Mouse (Mus musculus) lung, embryonic 16.5 days (tissue): ENCODE measurements around the gene Exoc1. TPM values are rescaled to one million over a fixed set of nuclear protein-coding genes. Genes with fewer than 3 reads are reported as not detected.

Experiments
- ATAC-seq: fragments of 200-750 bp; cut with Nextera tagmentation; 2 replicates; pipeline ENCODE4 v1.8.0; 2017; ENCODE audit warnings: low read depth, mild to moderate bottlenecking, moderate library complexity
- H3K27ac ChIP-seq: fragments of 300-500 bp; sonication (generic); 2 replicates; pipeline ENCODE4 v1.5.1; 2014; ENCODE audit warnings: mild to moderate bottlenecking, control low read depth, low read length
- H3K27me3 ChIP-seq: fragments of 300-500 bp; sonication (generic); 2 replicates; pipeline ENCODE4 v1.6.1; 2014; ENCODE audit warnings: low read depth, low read length, mixed read lengths; ENCODE audit not compliant: control insufficient read depth, insufficient read depth
- H3K36me3 ChIP-seq: fragments of 300-500 bp; sonication (generic); 2 replicates; pipeline ENCODE4 v1.6.1; 2014; ENCODE audit warnings: low read length; ENCODE audit not compliant: control insufficient read depth, insufficient read depth
- H3K4me1 ChIP-seq: fragments of 300-500 bp; sonication (generic); replicated peaks from 2 replicates; pipeline ENCODE4 v1.6.1; 2014; ENCODE audit warnings: low read length, mixed read lengths; ENCODE audit not compliant: control insufficient read depth, insufficient read depth
- H3K4me2 ChIP-seq: fragments of 300-500 bp; sonication (generic); 2 replicates; pipeline ENCODE4 v1.6.1; 2014; ENCODE audit warnings: low read depth, low read length, control low read depth
- H3K4me3 ChIP-seq: fragments of 300-500 bp; sonication (generic); 2 replicates; pipeline ENCODE4 v1.5.1; 2014; ENCODE audit warnings: mild to moderate bottlenecking, low read length, control low read depth
- H3K9ac ChIP-seq: fragments of 300-500 bp; sonication (generic); 2 replicates; pipeline ENCODE4 v1.6.1; 2014; ENCODE audit warnings: low read length, control low read depth
- H3K9me3 ChIP-seq: fragments of 300-500 bp; sonication (generic); 2 replicates; pipeline ENCODE4 v1.6.1; 2016; ENCODE audit warnings: low read length; ENCODE audit not compliant: control insufficient read depth
- WGBS: fragments of 180-500 bp; shearing (Covaris S2); extraction: QIAGEN DNeasy Blood & Tissue Kit; methylation state at CpG from one replicate; pipeline ENCODE4 v1.1.7; 2014; 5-methylcytosine and 5-hydroxymethylcytosine counted together
- polyA plus RNA-seq: library from polyadenylated mRNA; unstranded; fragments of >200 nt; fragmentation: Nextera tagmentation; extraction: Ambion mirVana; gene quantifications from 2 replicates; pipeline ENCODE4 v1.2.1, GENCODE M21; 2015

Gene Exoc1
- polyA plus RNA-seq: 33.1 and 34.3 TPM in 2 replicates

DNA sequence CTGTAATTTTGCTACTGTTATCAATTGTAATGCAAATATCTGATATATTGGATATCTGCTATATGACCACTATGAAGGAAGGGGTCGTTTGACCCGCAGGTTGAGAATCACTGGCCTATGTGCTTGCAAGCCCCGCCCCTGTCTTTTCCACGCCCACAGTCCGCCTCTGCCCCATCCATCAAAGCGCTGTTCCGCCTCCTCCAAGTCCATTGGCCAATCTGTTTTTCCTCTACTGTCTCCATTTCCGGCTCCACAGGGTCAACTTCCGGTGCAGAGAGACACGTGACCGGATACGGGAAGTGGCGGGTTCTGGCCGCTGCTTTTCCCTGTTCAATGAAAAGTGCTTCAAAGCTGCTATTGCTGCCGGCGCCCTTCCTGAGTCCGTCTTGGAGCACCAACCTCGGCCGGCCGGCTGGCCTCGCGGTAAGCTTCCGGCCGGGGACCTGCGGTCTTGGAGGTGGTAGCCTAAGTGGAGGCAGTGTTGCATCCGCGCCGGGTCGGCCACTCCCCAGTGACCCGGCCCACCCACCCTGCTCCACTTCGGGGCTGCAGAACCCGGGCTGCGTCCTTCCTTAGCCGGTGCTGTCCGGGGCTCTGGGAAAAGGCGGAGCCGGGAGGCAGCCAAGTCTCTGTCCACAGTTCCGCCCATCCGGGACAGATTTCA, at the start of gene Exoc1:
TSS of gene Exoc1 (plus strand) at position 272 of the 664 bp plus-strand sequence.
- peak within 1 kb of the TSS; percentile 83 for H3K9ac ChIP-seq
- ATAC-seq: peak; percentile 100

DNA sequence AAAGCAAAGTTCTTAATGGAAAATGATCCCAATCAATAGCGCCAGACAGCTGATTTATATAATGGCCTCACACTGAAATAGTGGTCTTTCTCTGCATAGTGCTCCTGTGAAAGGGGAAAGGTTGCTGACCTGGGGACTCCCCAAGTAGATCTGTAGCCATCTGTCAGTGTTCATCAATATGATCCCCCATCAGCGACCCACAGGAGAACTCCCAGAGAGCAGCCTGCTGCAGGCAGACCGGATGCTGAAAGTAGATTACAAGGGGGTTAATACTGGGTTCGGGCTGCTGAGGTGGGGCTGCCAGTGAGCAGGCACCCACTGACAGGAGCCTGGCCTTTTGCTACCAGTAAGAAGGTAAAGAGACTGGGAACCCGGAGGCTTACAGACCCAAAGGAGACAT, 45.3 kb upstream of the Exoc1 start, which contains the start of gene Gm7271:
TSS of gene Gm7271 (plus strand) at position 230 of the 400 bp plus-strand sequence.
- Histone ChIP-seq H3K4me1 (no peaks in the 10 kb centered on the region), H3K27ac (no peak within 1 kb of the TSS), H3K27me3 (no peaks in the 10 kb centered on the region), H3K4me2 (no peak within 1 kb of the TSS), H3K36me3 (no peaks in the 10 kb centered on the region), H3K4me3 (no peak within 1 kb of the TSS), H3K9me3 (no peaks in the 10 kb centered on the region), H3K9ac (no peak within 1 kb of the TSS)
- ATAC-seq: no peak
- 58% methylated on average over 5 of the region's 5 CpGs for WGBS

More for the DNA sequence above, at the start of gene Exoc1:
- Histone ChIP-seq H3K27ac (peak within 1 kb of the TSS; percentile 91), H3K4me2 (peak within 1 kb of the TSS; percentile 89), H3K9me3 (no peaks in the 10 kb centered on the region), H3K27me3 (no peaks in the 10 kb centered on the region), H3K4me3 (peak within 1 kb of the TSS; percentile 98), H3K36me3 (0 out of 2 replicates have a peak, but pooled peaks cover 5% of the 10 kb centered on the region), H3K4me1 (peaks cover 7% of the 10 kb centered on the region)
- under 1% methylated on average over 39 of the region's 39 CpGs for WGBS

DNA sequence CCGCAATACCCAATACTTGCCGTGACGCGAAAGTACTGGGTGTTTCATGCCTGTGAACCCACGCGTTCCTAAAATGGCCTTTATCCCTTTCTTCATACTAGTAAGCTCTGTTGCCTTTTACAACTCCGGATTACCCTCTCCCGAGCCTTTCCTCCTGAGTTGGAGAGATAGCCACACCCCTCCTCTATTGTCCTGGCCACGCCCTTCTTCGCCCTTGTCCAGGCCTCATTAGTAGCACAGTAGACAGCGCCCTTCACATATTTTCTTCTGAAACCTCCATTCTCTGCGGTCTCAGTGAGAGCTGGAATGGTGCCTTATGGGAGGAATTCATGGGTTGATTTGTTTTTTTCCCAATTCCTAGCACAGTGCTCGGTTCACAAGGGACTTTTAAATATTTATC, 34.0 kb upstream of the Exoc1 start:
- no peaks in the 10 kb centered on the region for H3K4me1 ChIP-seq
- H3K9ac ChIP-seq: no peak overlapping the region
- H3K4me2 ChIP-seq: no peak overlapping the region
- H3K27me3 ChIP-seq: no peaks in the 10 kb centered on the region
- no peak overlapping the region for H3K4me3 ChIP-seq
- H3K9me3 ChIP-seq: no peaks in the 10 kb centered on the region
- no peak for ATAC-seq
- 72% methylated on average over 13 of the region's 13 CpGs for WGBS
- no peak overlapping the region for H3K27ac ChIP-seq
- H3K36me3 ChIP-seq: no peaks in the 10 kb centered on the region

DNA sequence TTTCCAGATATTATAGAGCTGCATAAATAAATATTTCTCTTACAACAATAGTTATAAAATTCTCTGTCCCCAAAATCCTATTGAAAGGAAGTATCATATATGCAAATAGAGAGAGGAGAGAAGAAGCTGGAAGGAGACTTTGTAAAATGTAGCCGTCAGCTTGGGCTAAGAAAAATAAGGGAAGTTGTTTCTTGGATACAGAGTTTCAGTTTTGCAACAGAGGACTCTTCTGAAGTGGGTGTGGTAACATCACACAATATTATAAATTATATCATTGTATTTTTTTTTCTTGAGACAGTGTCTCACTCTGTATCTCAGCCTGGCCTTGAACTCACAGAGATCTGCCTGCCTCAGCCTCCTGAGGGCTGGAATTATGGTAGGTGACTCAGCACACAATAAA, 6.7 kb upstream of the Exoc1 start:
- H3K4me3 ChIP-seq: no peak overlapping the region
- ATAC-seq: no peak

DNA sequence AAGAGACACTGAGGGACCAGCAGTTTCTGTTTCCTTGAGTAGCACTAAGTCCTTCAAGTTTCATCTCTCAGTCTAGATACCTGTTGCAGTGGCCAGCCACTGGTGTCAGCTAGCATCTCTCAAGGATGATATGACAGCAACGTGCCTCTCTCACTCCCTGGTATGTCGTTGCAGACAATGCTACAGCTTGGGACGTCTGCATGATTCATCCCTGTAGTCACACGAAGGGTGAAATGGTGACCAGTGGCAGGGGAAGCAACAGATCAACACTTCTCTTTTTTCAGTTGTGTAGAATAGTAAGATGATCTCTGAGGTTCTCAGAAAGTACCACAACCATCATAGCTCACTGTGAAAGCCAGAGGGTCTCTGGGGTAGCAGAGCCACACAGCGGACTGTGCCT, 4.5 kb upstream of the Exoc1 start:
- Histone ChIP-seq H3K9ac (no peak overlapping the region), H3K27me3 (no peaks in the 10 kb centered on the region), H3K4me3 (no peak overlapping the region), H3K9me3 (no peaks in the 10 kb centered on the region), H3K36me3 (no peaks in the 10 kb centered on the region), H3K4me1 (no peaks in the 10 kb centered on the region; the same call in 1 of the 2 replicates), H3K4me2 (no peak overlapping the region), H3K27ac (no peak overlapping the region)
- WGBS: 68% methylated on average over 5 of the region's 5 CpGs
- no peak for ATAC-seq

More for the DNA sequence above, 6.7 kb upstream of the Exoc1 start:
- Histone ChIP-seq H3K9ac (no peak overlapping the region), H3K36me3 (no peaks in the 10 kb centered on the region), H3K27me3 (no peaks in the 10 kb centered on the region), H3K4me1 (no peaks in the 10 kb centered on the region), H3K27ac (no peak overlapping the region), H3K9me3 (no peaks in the 10 kb centered on the region), H3K4me2 (no peak overlapping the region)
- 85% methylated on average over 1 of the region's 1 CpGs for WGBS

DNA sequence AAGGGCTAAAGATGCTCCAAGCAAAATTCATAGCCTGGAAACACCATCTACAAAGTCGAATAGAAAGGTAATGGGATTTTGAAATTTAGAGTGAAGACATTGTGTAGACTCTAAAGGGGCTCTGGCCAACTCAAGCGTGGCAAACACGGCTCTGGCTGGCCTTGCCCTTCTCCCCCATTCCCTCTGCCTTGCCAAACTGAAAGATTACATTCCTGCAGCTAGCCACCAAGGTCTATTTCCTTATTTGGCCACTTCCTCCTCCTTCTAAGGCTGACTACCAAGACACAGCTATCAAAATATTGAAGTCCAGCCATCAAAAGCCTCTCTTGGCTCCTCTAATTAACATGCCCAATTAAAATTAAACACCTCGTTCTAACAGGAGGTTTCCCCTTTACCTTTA, 4.0 kb upstream of the Exoc1 start:
- H3K9ac ChIP-seq: no peak overlapping the region
- no peaks in the 10 kb centered on the region for H3K27me3 ChIP-seq
- H3K4me2 ChIP-seq: no peak overlapping the region
- no peaks in the 10 kb centered on the region for H3K9me3 ChIP-seq
- H3K4me1 ChIP-seq: peaks cover 4% of the 10 kb centered on the region
- WGBS: 50% methylated on average over 4 of the region's 4 CpGs
- H3K4me3 ChIP-seq: no peak overlapping the region
- no peak overlapping the region for H3K27ac ChIP-seq
- no peak for ATAC-seq
- no peaks in the 10 kb centered on the region for H3K36me3 ChIP-seq

DNA sequence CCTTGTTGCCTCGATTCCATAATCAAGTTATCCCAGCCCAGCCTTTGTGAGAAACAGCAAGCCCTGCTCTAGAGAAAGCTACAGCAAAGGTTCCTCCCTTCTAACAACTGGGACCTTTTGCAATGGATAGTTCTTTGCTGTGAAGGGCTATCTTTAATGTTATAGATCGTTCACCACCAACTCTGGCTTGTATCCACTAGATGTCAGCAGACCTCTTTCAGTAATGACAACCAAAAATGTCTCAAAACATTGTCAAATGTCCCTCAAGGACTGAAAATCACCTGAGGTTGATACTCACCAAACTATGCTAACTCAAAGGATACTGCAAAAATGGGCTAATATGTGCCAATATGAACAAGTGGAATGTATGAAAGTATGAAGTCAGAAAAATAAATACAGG, 3.3 kb upstream of the Exoc1 start:
- Histone ChIP-seq H3K27ac (no peak overlapping the region), H3K4me1 (peaks cover 7% of the 10 kb centered on the region), H3K9me3 (no peaks in the 10 kb centered on the region), H3K4me3 (no peak overlapping the region), H3K4me2 (no peak overlapping the region), H3K9ac (no peak overlapping the region), H3K36me3 (no peaks in the 10 kb centered on the region), H3K27me3 (no peaks in the 10 kb centered on the region)
- no peak for ATAC-seq
- 43% methylated on average over 2 of the region's 2 CpGs for WGBS

DNA sequence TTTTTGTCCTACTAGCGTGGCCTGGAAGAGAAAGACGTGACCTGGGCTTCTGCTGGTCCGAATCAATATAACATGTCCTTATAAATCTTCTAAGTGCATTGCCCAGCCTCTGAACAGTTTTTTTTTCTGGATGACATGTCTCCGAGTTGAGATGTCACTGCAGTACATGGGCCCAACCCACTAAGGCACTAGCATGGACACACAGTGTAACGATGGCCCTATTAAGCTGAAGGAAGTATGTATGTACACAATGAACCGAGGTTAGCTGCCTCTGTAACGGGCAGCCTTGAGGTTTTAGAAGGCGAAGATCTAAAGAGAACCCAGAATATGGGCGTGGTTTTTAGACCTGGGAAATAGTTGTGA, 574 bp downstream of the Exoc1 start:
- H3K27me3 ChIP-seq: no peaks in the 10 kb centered on the region
- 0 out of 2 replicates have a peak, but pooled peaks have one; percentile 20 for ATAC-seq

DNA sequence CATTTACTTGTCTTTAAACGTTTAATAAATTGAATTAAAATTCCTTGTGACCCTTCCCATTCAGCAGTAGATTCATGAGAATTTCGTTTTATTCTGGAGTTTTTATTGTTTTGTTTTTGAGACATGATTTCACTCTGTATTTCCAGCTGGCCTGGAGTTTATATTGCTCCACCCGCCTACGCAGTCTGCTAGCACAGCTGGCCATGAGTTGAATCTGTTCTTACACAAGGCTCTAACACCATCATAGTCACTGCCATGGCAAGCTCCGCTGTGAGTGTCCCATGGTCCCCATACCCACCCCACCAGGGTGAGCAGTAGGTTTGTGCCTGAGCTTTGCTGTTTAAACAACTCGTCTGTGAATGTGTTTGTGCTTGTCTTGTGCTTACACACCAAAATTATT, 4.1 kb downstream of the Exoc1 start:
- Histone ChIP-seq H3K4me2 (no peak overlapping the region), H3K27me3 (no peaks in the 10 kb centered on the region), H3K36me3 (peaks cover 13% of the 10 kb centered on the region; the same call in 1 of the 2 replicates), H3K4me1 (peaks cover 7% of the 10 kb centered on the region), H3K9me3 (no peaks in the 10 kb centered on the region), H3K9ac (no peak overlapping the region), H3K27ac (no peak overlapping the region), H3K4me3 (no peak overlapping the region)
- no peak for ATAC-seq
- 84% methylated on average over 6 of the region's 6 CpGs for WGBS

More for the DNA sequence above, 574 bp downstream of the Exoc1 start:
- H3K4me3 ChIP-seq: peak overlapping the region; percentile 98
- peaks cover 7% of the 10 kb centered on the region for H3K4me1 ChIP-seq
- 0 out of 2 replicates have a peak, but pooled peaks cover 5% of the 10 kb centered on the region for H3K36me3 ChIP-seq
- peak overlapping the region; percentile 89 for H3K4me2 ChIP-seq
- WGBS: 6% methylated on average over 9 of the region's 9 CpGs
- peak overlapping the region; percentile 91 for H3K27ac ChIP-seq
- H3K9ac ChIP-seq: peak overlapping the region; percentile 83
- no peaks in the 10 kb centered on the region for H3K9me3 ChIP-seq
